Mouse (Mus musculus) megakaryocyte, embryonic 14.5 days (primary cell): ENCODE results near the gene Pias3.

Experiments
- FLI1 ChIP-seq: IDR thresholded peaks from 2 replicates; pipeline ENCODE4 v1.6.1; 2012; ENCODE audit warnings: low read length, inconsistent platforms, mixed read lengths
- GATA1 ChIP-seq: IDR thresholded peaks from 3 replicates; pipeline ENCODE4 v1.6.1; 2012; ENCODE audit warnings: mixed read lengths, low read length, inconsistent platforms, borderline replicate concordance

DNA sequence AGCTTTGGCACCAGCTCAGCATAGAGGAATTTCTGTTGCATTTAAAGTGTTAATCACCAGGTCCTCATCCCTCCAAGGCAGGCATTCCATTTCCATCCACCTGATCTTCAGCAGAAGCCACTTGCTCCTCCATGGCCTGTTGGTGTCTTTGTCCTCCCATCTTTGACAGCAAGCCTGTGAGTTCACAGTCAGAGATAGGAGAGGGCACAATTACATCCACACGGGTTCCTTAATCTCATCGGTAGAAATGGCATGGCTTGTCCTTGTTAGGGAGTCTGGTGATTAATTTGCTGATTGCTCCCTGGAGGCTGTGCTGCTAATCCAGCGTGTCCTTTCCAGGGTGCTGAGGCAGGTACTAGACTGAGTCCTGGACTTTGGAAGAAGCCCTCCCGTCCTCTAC lies 22.7 kb upstream of the Pias3 start:
- TF ChIP-seq GATA1: no peak
- no peak for TF ChIP-seq FLI1
